Mouse (Mus musculus) heart, postnatal 0 days (tissue): Measurements from ENCODE around the gene Spata2.

Experiments used
- CTCF ChIP-seq: IDR thresholded peaks from 2 replicates; pipeline ENCODE4 v1.5.1; 2016; ENCODE audit warnings: antibody characterized with exemption, control low read depth, low read depth
- EP300 ChIP-seq: IDR thresholded peaks from 2 replicates; pipeline ENCODE4 v1.6.1; 2016; ENCODE audit warnings: antibody characterized with exemption, low read depth

GRCm38 (mm10) chr2:167507719-167508385 lies 15.2 kb upstream of the Spata2 start:
- TF ChIP-seq CTCF (no peak), EP300 (no peak)
